Comparison of ENCODE assay signal across 21 mouse cellular contexts in genomic region chr4:29655606-29656005, GRCm38 (mm10).
DNase-seq lines count a peak whose midpoint lies in the region; ATAC-seq and TF ChIP-seq lines count a peak whose summit lies in the region.
"Had no signal": no experiment of that assay in that cellular context is flagged by ENCODE, and none has a peak within 500 bp of the region (broad histone marks: within the 10 kb centered on the region; RNA-seq: fewer than 3 reads in every experiment).

No protein-coding gene starts in this region.

- no peak overlapping the region for H3K9ac ChIP-seq in forebrain, embryonic 12.5 days
- no peak overlapping the region for H3K9ac ChIP-seq in forebrain, embryonic 13.5 days
- no peak overlapping the region for H3K9ac ChIP-seq in hindbrain, postnatal 0 days (replicated peaks; ENCODE audit: low read length)
- no peak overlapping the region for H3K9ac ChIP-seq in hindbrain, embryonic 11.5 days (ENCODE audit: low read depth, low read length)
- H3K9ac ChIP-seq in lung, embryonic 16.5 days (ENCODE audit: low read length) = no peak overlapping the region
- H3K9ac ChIP-seq: embryonic facial prominence, embryonic 12.5 days; embryonic facial prominence, embryonic 15.5 days had no signal

- no peak overlapping the region for H3K4me2 ChIP-seq in forebrain, embryonic 12.5 days
- no peak overlapping the region for H3K4me2 ChIP-seq in forebrain, embryonic 13.5 days
- H3K4me2 ChIP-seq in hindbrain, postnatal 0 days (ENCODE audit: low read depth, low read length) = no peak overlapping the region
- no peak overlapping the region for H3K4me2 ChIP-seq in hindbrain, embryonic 11.5 days (replicated peaks; ENCODE audit: low read depth, low read length)
- no peak overlapping the region for H3K4me2 ChIP-seq in lung, embryonic 16.5 days (ENCODE audit: low read depth, low read length)
- H3K4me2 ChIP-seq: embryonic facial prominence, embryonic 12.5 days; embryonic facial prominence, embryonic 15.5 days; heart, embryonic 11.5 days had no signal

- ATAC-seq in forebrain, embryonic 12.5 days (ENCODE audit: low FRiP score) = peak; percentile 51; the same call in 1 of the 2 replicates
- no peak for ATAC-seq in forebrain, embryonic 13.5 days
- ATAC-seq in hindbrain, postnatal 0 days = no peak
- ATAC-seq in hindbrain, embryonic 11.5 days (ENCODE audit: low FRiP score) = no peak
- peak; percentile 78 for ATAC-seq in lung, embryonic 16.5 days (ENCODE audit: low read depth)
- ATAC-seq: forebrain, embryonic 16.5 days; Patski had no signal

- no peak for TF ChIP-seq CTCF in hindbrain, postnatal 0 days (IDR thresholded peaks at IDR 0.05; ENCODE audit: low read depth)

- no peak overlapping the region for H3K4me3 ChIP-seq in forebrain, embryonic 12.5 days (replicated peaks)
- no peak overlapping the region for H3K4me3 ChIP-seq in forebrain, embryonic 13.5 days
- H3K4me3 ChIP-seq in hindbrain, postnatal 0 days (ENCODE audit: low read length) = no peak overlapping the region
- no peak overlapping the region for H3K4me3 ChIP-seq in hindbrain, embryonic 11.5 days (ENCODE audit: low read depth, low read length)
- H3K4me3 ChIP-seq in lung, embryonic 16.5 days (ENCODE audit: low read length) = no peak overlapping the region
- H3K4me3 ChIP-seq: embryonic facial prominence, embryonic 12.5 days; embryonic facial prominence, embryonic 15.5 days had no signal

- no peak overlapping the region for H3K27ac ChIP-seq in forebrain, embryonic 12.5 days
- H3K27ac ChIP-seq in forebrain, embryonic 13.5 days = no peak overlapping the region
- H3K27ac ChIP-seq in hindbrain, postnatal 0 days = no peak overlapping the region
- H3K27ac ChIP-seq in hindbrain, embryonic 11.5 days (ENCODE audit: low read depth, low read length) = no peak overlapping the region
- H3K27ac ChIP-seq in lung, embryonic 16.5 days (ENCODE audit: low read length) = no peak overlapping the region
- H3K27ac ChIP-seq: embryonic facial prominence, embryonic 12.5 days; embryonic facial prominence, embryonic 15.5 days had no signal

- H3K36me3 ChIP-seq in forebrain, embryonic 12.5 days (replicated peaks) = no peaks in the 10 kb centered on the region
- no peaks in the 10 kb centered on the region for H3K36me3 ChIP-seq in forebrain, embryonic 13.5 days (ENCODE audit: poor library complexity, severe bottlenecking)
- H3K36me3 ChIP-seq in hindbrain, postnatal 0 days (ENCODE audit: insufficient read depth, low read length) = no peaks in the 10 kb centered on the region
- no peaks in the 10 kb centered on the region for H3K36me3 ChIP-seq in hindbrain, embryonic 11.5 days (ENCODE audit: control insufficient read depth, insufficient read depth, low read length)
- no peaks in the 10 kb centered on the region for H3K36me3 ChIP-seq in lung, embryonic 16.5 days (ENCODE audit: control insufficient read depth, insufficient read depth, low read length)
- H3K36me3 ChIP-seq: embryonic facial prominence, embryonic 12.5 days; embryonic facial prominence, embryonic 15.5 days had no signal

- 82% methylated on average over 1 of the region's 1 CpGs for WGBS in forebrain, embryonic 12.5 days
- 82% methylated on average over 1 of the region's 1 CpGs for WGBS in forebrain, embryonic 13.5 days
- 82% methylated on average over 1 of the region's 1 CpGs for WGBS in hindbrain, postnatal 0 days
- WGBS in hindbrain, embryonic 11.5 days = 85% methylated on average over 1 of the region's 1 CpGs
- WGBS in lung, embryonic 16.5 days = 48% methylated on average over 1 of the region's 1 CpGs

- no peaks in the 10 kb centered on the region for H3K27me3 ChIP-seq in forebrain, embryonic 12.5 days
- no peaks in the 10 kb centered on the region for H3K27me3 ChIP-seq in forebrain, embryonic 13.5 days
- no peaks in the 10 kb centered on the region for H3K27me3 ChIP-seq in hindbrain, postnatal 0 days (ENCODE audit: insufficient read depth, low read length)
- no peaks in the 10 kb centered on the region for H3K27me3 ChIP-seq in hindbrain, embryonic 11.5 days (ENCODE audit: control insufficient read depth, insufficient read depth, low read length)
- no peaks in the 10 kb centered on the region for H3K27me3 ChIP-seq in lung, embryonic 16.5 days (ENCODE audit: control insufficient read depth, insufficient read depth, low read depth, low read length)
- H3K27me3 ChIP-seq: embryonic facial prominence, embryonic 12.5 days; embryonic facial prominence, embryonic 15.5 days; Patski had no signal

- no peaks in the 10 kb centered on the region for H3K9me3 ChIP-seq in forebrain, embryonic 12.5 days
- no peaks in the 10 kb centered on the region for H3K9me3 ChIP-seq in forebrain, embryonic 13.5 days (replicated peaks)
- H3K9me3 ChIP-seq in hindbrain, postnatal 0 days (ENCODE audit: low read length) = no peaks in the 10 kb centered on the region
- no peaks in the 10 kb centered on the region for H3K9me3 ChIP-seq in hindbrain, embryonic 11.5 days (ENCODE audit: control insufficient read depth, low read length)
- no peaks in the 10 kb centered on the region for H3K9me3 ChIP-seq in lung, embryonic 16.5 days (ENCODE audit: control insufficient read depth, low read length)
- H3K9me3 ChIP-seq: embryonic facial prominence, embryonic 12.5 days; embryonic facial prominence, embryonic 15.5 days had no signal

- no peaks in the 10 kb centered on the region for H3K4me1 ChIP-seq in forebrain, embryonic 12.5 days
- no peaks in the 10 kb centered on the region for H3K4me1 ChIP-seq in forebrain, embryonic 13.5 days
- no peaks in the 10 kb centered on the region for H3K4me1 ChIP-seq in hindbrain, postnatal 0 days (ENCODE audit: insufficient read depth, low read length)
- no peaks in the 10 kb centered on the region for H3K4me1 ChIP-seq in hindbrain, embryonic 11.5 days (replicated peaks; ENCODE audit: control insufficient read depth, insufficient read depth, low read length)
- no peaks in the 10 kb centered on the region for H3K4me1 ChIP-seq in lung, embryonic 16.5 days (replicated peaks; ENCODE audit: control insufficient read depth, insufficient read depth, low read length)
- H3K4me1 ChIP-seq: embryonic facial prominence, embryonic 12.5 days; embryonic facial prominence, embryonic 15.5 days had no signal

- DNase-seq in hindbrain, postnatal 0 days (ENCODE audit: low spot score) = peak; percentile 2
- no peak for DNase-seq in hindbrain, embryonic 11.5 days (ENCODE audit: low spot score)
- DNase-seq in lung, postnatal 36 days = no peak
- DNase-seq in retina, postnatal 1 day = peak; percentile 48
- no peak for DNase-seq in thymus, adult 18-20 months
- DNase-seq: adrenal gland, adult 2 months; adrenal gland, postnatal 14 days; cerebellum, adult 11 months; cerebellum, adult 2 months; cerebellum, adult 9-11 months; cerebellum, postnatal 25 days; gastrocnemius, postnatal 10 days; gastrocnemius, postnatal 36 days had no signal

Comparison
In these comparisons a context has a peak if more than half of its experiments do, and no peak if none do; other contexts are left out.
1. ATAC-seq: peak in forebrain, embryonic 12.5 days (single experiment) and lung, embryonic 16.5 days (single experiment); none in forebrain, embryonic 13.5 days (single experiment), hindbrain, postnatal 0 days (single experiment) and hindbrain, embryonic 11.5 days (single experiment).
2. DNase-seq: peak in hindbrain, postnatal 0 days (single experiment) and retina, postnatal 1 day (single experiment); none in hindbrain, embryonic 11.5 days (single experiment), lung, postnatal 36 days (single experiment) and thymus, adult 18-20 months (0 of 2).